Mouse (Mus musculus): ENCODE results near the gene Gdf3. TPM values are rescaled to one million over a fixed set of nuclear protein-coding genes. Genes with fewer than 3 reads are reported as not detected.
"Not testable (repeated sequence)": the region's sequence is repeated elsewhere in the genome, so short reads cannot be mapped to it uniquely, and the experiment has no call there.

Gene Gdf3
- polyA plus RNA-seq, 1 experiment from 2014 or later, result 0.13 TPM

DNA sequence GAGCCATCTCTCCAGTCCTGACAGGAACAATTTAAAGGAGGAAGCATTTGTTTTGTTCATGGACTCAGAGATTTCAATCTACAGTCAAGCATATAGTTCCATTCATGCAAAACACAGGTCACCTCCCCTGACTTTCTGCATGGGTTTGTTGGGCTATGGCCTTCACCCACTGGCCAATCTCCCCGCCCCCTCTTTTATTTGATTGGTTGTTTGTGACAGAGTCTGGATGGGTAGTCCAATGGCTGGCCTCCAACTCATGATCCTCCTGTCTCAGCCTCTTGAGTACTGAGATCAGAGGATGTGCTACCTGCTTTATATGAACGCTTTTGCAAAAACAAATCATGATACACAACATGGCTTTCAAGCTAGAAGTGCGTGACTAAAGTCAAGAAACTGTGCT, 32.9 kb downstream of the Gdf3 start:
- Histone ChIP-seq H3K4me3 (ENCODE audit: low read length) (no peak overlapping the region), H3K36me3 (ENCODE audit: control insufficient read depth, insufficient read depth, low read length) (no peaks in the 10 kb centered on the region), H3K4me2 (ENCODE audit: low read depth, low read length) (no peak overlapping the region), H3K9me3 (ENCODE audit: control insufficient read depth, low read length) (no peaks in the 10 kb centered on the region), H3K27ac (ENCODE audit: low read length) (no peak overlapping the region), H3K27me3 (replicated peaks; ENCODE audit: control insufficient read depth, insufficient read depth, low read length) (no peaks in the 10 kb centered on the region), H3K4me1 (ENCODE audit: control insufficient read depth, insufficient read depth, low read length) (no peaks in the 10 kb centered on the region), H3K9ac (ENCODE audit: low read depth, low read length) (no peak overlapping the region)
- 91% methylated on average over 3 of the region's 3 CpGs for WGBS
- ATAC-seq, result no peak

DNA sequence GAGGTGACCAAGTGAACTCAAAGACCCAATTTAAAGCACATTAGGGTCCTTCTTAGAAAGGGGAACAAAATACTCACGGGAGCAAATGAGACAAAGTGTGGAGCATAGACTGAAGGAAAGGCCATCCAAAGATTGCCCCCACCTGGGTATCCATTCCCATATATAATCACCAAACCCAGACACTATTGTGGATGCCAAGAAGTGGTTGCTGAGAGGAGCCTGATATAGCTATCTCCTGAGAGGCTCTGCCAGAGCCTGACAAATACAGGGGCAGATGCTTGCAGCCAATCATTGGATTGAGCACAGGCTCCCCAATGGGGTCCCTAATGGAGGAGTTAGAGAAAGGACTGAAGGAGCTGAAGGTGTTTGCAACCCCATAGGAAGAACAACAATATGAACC, 34.9 kb downstream of the Gdf3 start:
- ATAC-seq; H3K9ac ChIP-seq (ENCODE audit: low read depth, low read length); H3K4me2 ChIP-seq (ENCODE audit: low read depth, low read length); H3K36me3 ChIP-seq (ENCODE audit: control insufficient read depth, insufficient read depth, low read length); H3K9me3 ChIP-seq (ENCODE audit: control insufficient read depth, low read length); H3K27ac ChIP-seq (ENCODE audit: low read length); H3K27me3 ChIP-seq (replicated peaks; ENCODE audit: control insufficient read depth, insufficient read depth, low read length); H3K4me3 ChIP-seq (ENCODE audit: low read length); H3K4me1 ChIP-seq (ENCODE audit: control insufficient read depth, insufficient read depth, low read length): not testable (repeated sequence)
- 88% methylated on average over 1 of the region's 1 CpGs for WGBS

DNA sequence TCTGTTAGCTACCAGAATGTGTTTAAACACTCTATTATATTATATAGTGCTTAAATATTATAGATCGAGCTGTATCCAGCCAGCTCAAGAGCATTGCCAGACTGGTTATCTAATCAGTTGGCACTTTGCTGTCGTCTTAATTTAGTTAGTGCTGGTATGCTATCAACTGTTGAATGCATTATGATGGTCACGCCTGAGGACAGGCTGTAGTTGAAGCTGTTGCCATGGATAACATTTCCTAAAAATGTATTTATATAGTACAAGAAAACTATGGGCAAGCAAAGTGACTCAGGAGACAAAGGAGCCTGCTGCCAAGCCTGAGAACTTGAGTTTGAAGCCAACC, 38.3 kb downstream of the Gdf3 start:
- no peak for ATAC-seq
- no peaks in the 10 kb centered on the region for H3K9me3 ChIP-seq (ENCODE audit: control insufficient read depth, low read length)
- H3K4me2 ChIP-seq (ENCODE audit: low read depth, low read length), result no peak overlapping the region
- H3K9ac ChIP-seq (ENCODE audit: low read depth, low read length), result no peak overlapping the region
- no peak overlapping the region for H3K27ac ChIP-seq (ENCODE audit: low read length)
- H3K4me1 ChIP-seq (ENCODE audit: control insufficient read depth, insufficient read depth, low read length), result peaks cover 3% of the 10 kb centered on the region; the same call in 1 of the 2 replicates
- H3K36me3 ChIP-seq (ENCODE audit: control insufficient read depth, insufficient read depth, low read length), result no peaks in the 10 kb centered on the region
- no peak overlapping the region for H3K4me3 ChIP-seq (ENCODE audit: low read length)
- WGBS, result 65% methylated on average over 3 of the region's 3 CpGs
- no peaks in the 10 kb centered on the region for H3K27me3 ChIP-seq (replicated peaks; ENCODE audit: control insufficient read depth, insufficient read depth, low read length)

DNA sequence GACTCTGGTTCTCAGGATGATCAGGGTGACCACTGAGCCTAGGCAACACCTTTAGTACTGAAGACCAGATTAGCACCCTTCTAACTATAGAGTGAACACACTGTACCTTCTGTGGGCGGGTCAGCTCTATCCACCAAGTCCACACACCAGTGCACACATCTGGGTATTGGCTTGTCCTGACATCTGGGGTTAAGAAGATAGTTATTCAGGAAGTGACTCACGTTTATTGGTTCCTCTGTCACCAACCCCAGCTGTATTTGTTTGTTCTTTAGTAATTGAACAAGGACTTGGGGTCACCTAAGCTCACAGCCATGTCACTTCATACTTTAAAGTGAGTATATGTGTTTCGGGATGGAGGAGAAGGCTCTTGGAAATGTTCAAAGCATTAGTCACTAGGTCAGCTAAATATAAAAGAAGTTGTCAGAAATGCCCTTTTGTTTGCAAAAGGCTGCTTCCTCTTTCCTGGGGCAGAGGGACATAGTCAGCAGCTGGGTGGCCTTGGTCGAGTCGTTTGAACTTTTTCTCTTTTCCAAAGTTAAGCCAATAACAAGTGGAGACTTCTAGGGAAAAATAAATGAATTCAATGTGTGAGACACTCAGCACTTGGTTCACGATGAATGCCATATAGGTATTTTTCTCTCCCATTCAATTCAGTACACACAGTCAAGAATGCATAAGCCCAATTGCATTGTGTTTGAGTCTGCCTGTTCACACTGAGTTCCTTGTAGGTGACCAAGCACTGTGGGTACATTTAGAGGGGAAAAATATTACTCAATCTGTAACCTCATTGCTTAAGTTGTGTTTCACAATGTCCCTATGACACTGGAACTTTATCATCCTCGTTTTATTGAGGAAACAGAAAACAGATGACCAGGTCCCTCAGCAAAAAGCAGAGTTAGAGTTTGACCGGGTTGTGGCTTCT, 38.9 kb downstream of the Gdf3 start:
- no peak overlapping the region for H3K4me2 ChIP-seq (ENCODE audit: low read depth, low read length)
- no peak overlapping the region for H3K4me3 ChIP-seq (ENCODE audit: low read length)
- H3K36me3 ChIP-seq (ENCODE audit: control insufficient read depth, insufficient read depth, low read length), result no peaks in the 10 kb centered on the region
- WGBS, result 56% methylated on average over 8 of the region's 8 CpGs
- no peak overlapping the region for H3K27ac ChIP-seq (ENCODE audit: low read length)
- H3K9me3 ChIP-seq (ENCODE audit: control insufficient read depth, low read length), result no peaks in the 10 kb centered on the region
- peaks cover 3% of the 10 kb centered on the region; the same call in 1 of the 2 replicates for H3K4me1 ChIP-seq (ENCODE audit: control insufficient read depth, insufficient read depth, low read length)
- no peaks in the 10 kb centered on the region for H3K27me3 ChIP-seq (replicated peaks; ENCODE audit: control insufficient read depth, insufficient read depth, low read length)
- peak; percentile 80 for ATAC-seq
- no peak overlapping the region for H3K9ac ChIP-seq (ENCODE audit: low read depth, low read length)

DNA sequence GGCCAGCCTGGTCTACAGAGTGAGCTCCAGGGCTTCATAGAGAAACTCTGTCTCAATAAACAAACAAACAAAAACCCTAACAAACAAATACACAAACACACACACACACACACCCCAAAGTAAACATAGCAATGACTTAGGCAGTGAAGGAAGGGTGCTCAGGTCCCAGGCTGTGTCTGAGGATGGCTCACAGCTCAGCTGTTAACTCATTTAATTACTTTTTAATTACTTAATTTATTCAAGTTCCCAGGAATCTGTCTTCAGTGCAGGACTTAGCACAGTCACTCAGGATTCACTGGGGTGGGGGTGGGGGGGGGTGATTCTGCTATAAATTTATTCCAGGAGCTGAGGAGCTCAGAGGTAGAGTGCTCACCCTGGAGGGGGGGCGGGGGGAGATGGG, 40.1 kb downstream of the Gdf3 start:
- no peaks in the 10 kb centered on the region for H3K27me3 ChIP-seq (replicated peaks; ENCODE audit: control insufficient read depth, insufficient read depth, low read length)
- no peaks in the 10 kb centered on the region for H3K9me3 ChIP-seq (ENCODE audit: control insufficient read depth, low read length)
- H3K27ac ChIP-seq (ENCODE audit: low read length), result no peak overlapping the region
- ATAC-seq, result no peak
- H3K36me3 ChIP-seq (ENCODE audit: control insufficient read depth, insufficient read depth, low read length), result no peaks in the 10 kb centered on the region
- no peak overlapping the region for H3K9ac ChIP-seq (ENCODE audit: low read depth, low read length)
- WGBS, result 69% methylated on average over 1 of the region's 1 CpGs
- H3K4me1 ChIP-seq (ENCODE audit: control insufficient read depth, insufficient read depth, low read length), result peaks cover 3% of the 10 kb centered on the region; the same call in 1 of the 2 replicates
- no peak overlapping the region for H3K4me2 ChIP-seq (ENCODE audit: low read depth, low read length)
- H3K4me3 ChIP-seq (ENCODE audit: low read length), result no peak overlapping the region

DNA sequence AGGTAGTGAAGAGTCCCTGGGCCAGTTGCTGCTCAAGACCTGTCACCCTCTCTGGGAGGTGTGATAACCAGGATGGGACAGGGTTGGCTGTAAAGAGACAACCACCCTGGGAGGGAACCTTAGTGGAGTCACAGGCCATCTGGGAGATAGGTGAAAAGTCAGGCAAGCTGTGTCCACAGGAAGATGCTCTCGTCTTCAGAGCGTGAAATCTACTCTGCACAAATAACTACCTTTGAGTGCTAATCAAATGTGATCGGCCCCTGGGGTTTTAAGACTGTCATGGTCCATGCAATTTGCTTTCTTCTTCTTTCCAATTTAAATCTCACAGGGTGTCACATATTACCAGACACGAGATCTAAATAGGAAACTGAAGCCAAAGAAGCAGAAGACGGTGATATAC, 40.8 kb downstream of the Gdf3 start:
- ATAC-seq, result no peak
- Histone ChIP-seq H3K4me3 (ENCODE audit: low read length) (no peak overlapping the region), H3K4me2 (ENCODE audit: low read depth, low read length) (no peak overlapping the region), H3K4me1 (ENCODE audit: control insufficient read depth, insufficient read depth, low read length) (peaks cover 3% of the 10 kb centered on the region; the same call in 1 of the 2 replicates), H3K9me3 (ENCODE audit: control insufficient read depth, low read length) (no peaks in the 10 kb centered on the region), H3K36me3 (ENCODE audit: control insufficient read depth, insufficient read depth, low read length) (no peaks in the 10 kb centered on the region), H3K9ac (ENCODE audit: low read depth, low read length) (no peak overlapping the region), H3K27ac (ENCODE audit: low read length) (no peak overlapping the region), H3K27me3 (replicated peaks; ENCODE audit: control insufficient read depth, insufficient read depth, low read length) (no peaks in the 10 kb centered on the region)
- WGBS, result 74% methylated on average over 5 of the region's 5 CpGs

DNA sequence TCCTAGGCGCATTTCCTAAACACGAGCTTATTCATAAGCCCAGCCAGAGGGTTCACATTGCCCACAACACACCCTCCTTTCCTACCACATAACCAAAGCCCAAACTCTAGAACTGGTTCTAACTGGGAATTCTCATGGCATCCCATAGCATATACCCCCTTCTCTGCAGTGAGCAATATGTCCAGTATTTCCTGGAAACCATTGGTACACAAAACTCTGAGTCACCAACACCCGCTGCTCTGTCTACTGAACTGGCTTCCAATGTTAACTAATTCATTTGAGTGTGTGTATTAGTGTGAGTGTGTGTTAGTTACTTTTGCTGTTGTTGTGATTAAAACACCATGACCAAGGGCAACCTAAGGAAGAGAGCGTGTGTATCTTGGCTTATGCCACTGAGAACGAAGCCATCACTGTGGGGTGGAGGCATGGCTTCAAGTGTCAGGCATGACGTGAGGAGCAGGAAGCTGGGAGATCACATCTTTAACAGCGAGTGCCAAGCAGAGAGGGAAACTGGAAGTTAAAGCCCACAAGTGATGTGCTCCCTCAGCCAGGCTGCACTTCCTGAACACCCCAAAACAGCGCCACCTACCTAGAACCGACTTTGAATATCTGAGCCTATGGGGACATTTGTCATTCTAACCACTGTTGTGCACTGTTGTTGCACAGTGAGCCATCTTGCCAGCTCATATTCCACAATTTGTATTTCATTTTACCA, 44.7 kb downstream of the Gdf3 start:
- Histone ChIP-seq H3K9ac (ENCODE audit: low read depth, low read length) (no peak overlapping the region), H3K4me1 (ENCODE audit: control insufficient read depth, insufficient read depth, low read length) (0 out of 2 replicates have a peak, but pooled peaks cover 3% of the 10 kb centered on the region), H3K27ac (ENCODE audit: low read length) (no peak overlapping the region), H3K4me2 (ENCODE audit: low read depth, low read length) (no peak overlapping the region), H3K36me3 (ENCODE audit: control insufficient read depth, insufficient read depth, low read length) (no peaks in the 10 kb centered on the region), H3K27me3 (replicated peaks; ENCODE audit: control insufficient read depth, insufficient read depth, low read length) (no peaks in the 10 kb centered on the region), H3K9me3 (ENCODE audit: control insufficient read depth, low read length) (no peaks in the 10 kb centered on the region), H3K4me3 (ENCODE audit: low read length) (no peak overlapping the region)
- ATAC-seq, result no peak
- WGBS, result 88% methylated on average over 9 of the region's 9 CpGs

DNA sequence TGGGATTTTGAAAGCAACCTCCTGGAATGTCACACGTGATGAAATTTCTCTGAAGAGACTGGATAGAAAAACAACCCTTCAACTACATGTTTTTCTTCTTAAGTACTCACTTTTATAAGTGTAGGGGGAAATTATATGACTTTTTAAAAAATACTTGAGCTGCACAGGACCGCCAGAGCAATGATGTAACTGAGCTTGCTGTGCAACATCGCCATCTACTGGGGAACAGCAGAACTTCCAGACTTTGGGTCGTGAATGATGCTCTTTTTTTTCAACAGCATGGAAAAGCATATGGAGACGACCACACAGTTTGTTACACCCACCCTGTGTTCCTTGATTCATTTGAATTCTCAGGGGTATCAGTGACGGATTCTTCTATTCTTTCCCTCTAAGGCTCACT, 47.4 kb downstream of the Gdf3 start:
- WGBS, result 2% methylated on average over 6 of the region's 6 CpGs
- Histone ChIP-seq H3K9ac (ENCODE audit: low read depth, low read length) (no peak overlapping the region), H3K9me3 (ENCODE audit: control insufficient read depth, low read length) (no peaks in the 10 kb centered on the region), H3K27ac (ENCODE audit: low read length) (no peak overlapping the region), H3K4me1 (ENCODE audit: control insufficient read depth, insufficient read depth, low read length) (0 out of 2 replicates have a peak, but pooled peaks cover 3% of the 10 kb centered on the region), H3K27me3 (replicated peaks; ENCODE audit: control insufficient read depth, insufficient read depth, low read length) (no peaks in the 10 kb centered on the region), H3K36me3 (ENCODE audit: control insufficient read depth, insufficient read depth, low read length) (no peaks in the 10 kb centered on the region), H3K4me2 (ENCODE audit: low read depth, low read length) (no peak overlapping the region), H3K4me3 (ENCODE audit: low read length) (no peak overlapping the region)
- no peak for ATAC-seq

DNA sequence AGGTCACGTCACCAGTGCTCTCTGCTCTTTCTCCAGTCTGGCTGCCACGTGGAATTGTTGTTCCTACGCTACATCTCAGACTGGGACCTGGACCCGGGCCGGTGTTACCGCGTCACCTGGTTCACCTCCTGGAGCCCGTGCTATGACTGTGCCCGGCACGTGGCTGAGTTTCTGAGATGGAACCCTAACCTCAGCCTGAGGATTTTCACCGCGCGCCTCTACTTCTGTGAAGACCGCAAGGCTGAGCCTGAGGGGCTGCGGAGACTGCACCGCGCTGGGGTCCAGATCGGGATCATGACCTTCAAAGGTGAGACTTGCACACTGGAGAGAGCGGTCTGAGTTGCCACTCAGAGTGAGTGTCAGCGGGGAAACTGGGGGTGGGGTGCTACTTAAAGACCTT, 48.9 kb downstream of the Gdf3 start:
- 0 out of 2 replicates have a peak, but pooled peaks have one; percentile 16 for ATAC-seq
- Histone ChIP-seq H3K27me3 (replicated peaks; ENCODE audit: control insufficient read depth, insufficient read depth, low read length) (no peaks in the 10 kb centered on the region), H3K4me1 (ENCODE audit: control insufficient read depth, insufficient read depth, low read length) (0 out of 2 replicates have a peak, but pooled peaks cover 3% of the 10 kb centered on the region), H3K27ac (ENCODE audit: low read length) (no peak overlapping the region), H3K9ac (ENCODE audit: low read depth, low read length) (no peak overlapping the region), H3K4me2 (ENCODE audit: low read depth, low read length) (no peak overlapping the region), H3K36me3 (ENCODE audit: control insufficient read depth, insufficient read depth, low read length) (no peaks in the 10 kb centered on the region), H3K4me3 (ENCODE audit: low read length) (no peak overlapping the region), H3K9me3 (ENCODE audit: control insufficient read depth, low read length) (no peaks in the 10 kb centered on the region)
- WGBS, result 81% methylated on average over 20 of the region's 20 CpGs
